Mouse (Mus musculus): ENCODE results near the gene Gm20920. TPM values are rescaled to one million over a fixed set of nuclear protein-coding genes. Genes with fewer than 3 reads are reported as not detected.
"Not testable (repeated sequence)": the region's sequence is repeated elsewhere in the genome, so short reads cannot be mapped to it uniquely, and the experiment has no call there.

The Gm20920 gene
- polyA plus RNA-seq (2016; fragmentation: Nextera tagmentation; extraction: Ambion mirVana) = not detected in 2 replicates

GRCm38 (mm10) chrY:51851820-51852219, at the start of gene Gm20920:
Gene Gm20920, plus strand, starts transcription at chrY:51852120.
- H3K4me3 ChIP-seq (replicated peaks); H3K4me1 ChIP-seq; H3K27me3 ChIP-seq; H3K9ac ChIP-seq; ATAC-seq (ENCODE audit: low FRiP score); H3K27ac ChIP-seq; H3K4me2 ChIP-seq; H3K9me3 ChIP-seq; H3K36me3 ChIP-seq (replicated peaks): not testable (repeated sequence)
- WGBS = no CpG with 5 or more reads among the region's 6 CpGs
